Mouse (Mus musculus) limb, embryonic 13.5 days (tissue): ENCODE results near the gene Spocd1. TPM values are rescaled to one million over a fixed set of nuclear protein-coding genes. Genes with fewer than 3 reads are reported as not detected.
"Not testable (repeated sequence)": the region's sequence is repeated elsewhere in the genome, so short reads cannot be mapped to it uniquely, and the experiment has no call there.

Experiments used
- ATAC-seq: fragments of 200-750 bp; cut with Nextera tagmentation; 2 replicates; pipeline ENCODE4 v1.8.0; 2017; ENCODE audit warnings: low read depth, moderate number of reproducible peaks, moderate TSS enrichment; ENCODE audit not compliant: low FRiP score
- H3K27ac ChIP-seq: fragments of 300-500 bp; sonication (generic); 2 replicates; pipeline ENCODE4 v1.5.1; 2015; ENCODE audit warnings: inconsistent platforms, mild to moderate bottlenecking, moderate library complexity
- H3K27me3 ChIP-seq: fragments of 300-500 bp; sonication (generic); 2 replicates; pipeline ENCODE4 v1.6.1; 2015; ENCODE audit warnings: mild to moderate bottlenecking, inconsistent platforms
- H3K36me3 ChIP-seq: fragments of 300-500 bp; sonication (generic); 2 replicates; pipeline ENCODE4 v1.6.1; 2015; ENCODE audit warnings: inconsistent platforms, mild to moderate bottlenecking, moderate library complexity
- H3K4me1 ChIP-seq: fragments of 300-500 bp; sonication (generic); 2 replicates; pipeline ENCODE4 v1.6.1; 2015; ENCODE audit warnings: inconsistent platforms
- H3K4me2 ChIP-seq: fragments of 300-500 bp; sonication (generic); replicated peaks from 2 replicates; pipeline ENCODE4 v1.6.1; 2015; ENCODE audit warnings: inconsistent platforms, mild to moderate bottlenecking, moderate library complexity
- H3K4me3 ChIP-seq: fragments of 300-500 bp; sonication (generic); 2 replicates; pipeline ENCODE4 v1.5.1; 2015; ENCODE audit warnings: moderate library complexity, mild to moderate bottlenecking, inconsistent platforms
- H3K9ac ChIP-seq: fragments of 300-500 bp; sonication (generic); 2 replicates; pipeline ENCODE4 v1.6.1; 2015; ENCODE audit warnings: mild to moderate bottlenecking, inconsistent platforms
- H3K9me3 ChIP-seq: fragments of 300-500 bp; sonication (generic); 2 replicates; pipeline ENCODE4 v1.6.1; 2016; ENCODE audit warnings: inconsistent platforms
- WGBS: fragments of 180-500 bp; shearing (Covaris S2); methylation state at CpG from one replicate; pipeline ENCODE4 v1.1.7; 2015; 5-methylcytosine and 5-hydroxymethylcytosine counted together
- polyA plus RNA-seq: library from polyadenylated mRNA; unstranded; fragments of >200 nt; fragmentation: Nextera tagmentation; extraction: Ambion mirVana; gene quantifications from 2 replicates; pipeline ENCODE4 v1.2.1, GENCODE M21; 2015

The Spocd1 gene
- polyA plus RNA-seq: 0.06 TPM in 2 replicates

DNA sequence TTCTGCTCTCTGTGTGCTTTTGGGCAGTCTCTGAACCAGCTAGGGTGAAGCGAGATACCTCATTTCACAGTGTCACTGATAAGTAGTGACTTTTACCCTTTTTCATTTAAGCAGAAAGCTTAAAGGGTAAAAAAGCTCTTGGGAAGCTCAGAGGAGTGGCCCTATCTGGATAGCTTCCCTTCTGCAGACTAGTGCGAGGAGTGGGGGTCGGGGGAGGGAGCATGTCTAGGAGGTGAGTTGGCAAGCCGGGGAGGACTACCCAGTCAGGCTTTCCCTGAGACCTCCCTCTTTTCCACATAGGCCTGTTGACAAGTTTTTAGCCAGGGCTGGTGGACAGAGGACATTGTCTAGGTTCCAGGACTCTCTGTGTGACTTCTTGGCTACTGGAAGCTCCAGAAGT, at the start of gene Spocd1:
Gene Spocd1 (plus strand): TSS at position 301 of the 400 bp plus-strand sequence.
- H3K9me3 ChIP-seq: 0 out of 2 replicates have a peak, but pooled peaks cover 4% of the 10 kb centered on the region
- peak within 1 kb of the TSS; percentile 53 for H3K4me2 ChIP-seq
- H3K4me3 ChIP-seq: 0 out of 2 replicates have a peak within 1 kb of the TSS, but pooled peaks have one; percentile 19
- no peak within 1 kb of the TSS for H3K27ac ChIP-seq
- H3K4me1 ChIP-seq: peaks cover 10% of the 10 kb centered on the region; the same call in 1 of the 2 replicates
- no peaks in the 10 kb centered on the region for H3K36me3 ChIP-seq
- H3K27me3 ChIP-seq: peaks cover 5% of the 10 kb centered on the region; the same call in 1 of the 2 replicates
- ATAC-seq: no peak
- no peak within 1 kb of the TSS for H3K9ac ChIP-seq
- 41% methylated on average over 4 of the region's 4 CpGs for WGBS

- WGBS: 76% methylated on average over 7 of the region's 7 CpGs
- Histone ChIP-seq H3K36me3 (no peaks in the 10 kb centered on the region), H3K9me3 (no peaks in the 10 kb centered on the region), H3K4me3 (no peak overlapping the region), H3K4me2 (no peak overlapping the region), H3K27me3 (no peaks in the 10 kb centered on the region), H3K9ac (no peak overlapping the region), H3K4me1 (peaks cover 36% of the 10 kb centered on the region), H3K27ac (no peak overlapping the region)
- no peak for ATAC-seq
Observed at GRCm38 (mm10) chr4:129880615-129881014, 48.4 kb upstream of the Spocd1 start.

DNA sequence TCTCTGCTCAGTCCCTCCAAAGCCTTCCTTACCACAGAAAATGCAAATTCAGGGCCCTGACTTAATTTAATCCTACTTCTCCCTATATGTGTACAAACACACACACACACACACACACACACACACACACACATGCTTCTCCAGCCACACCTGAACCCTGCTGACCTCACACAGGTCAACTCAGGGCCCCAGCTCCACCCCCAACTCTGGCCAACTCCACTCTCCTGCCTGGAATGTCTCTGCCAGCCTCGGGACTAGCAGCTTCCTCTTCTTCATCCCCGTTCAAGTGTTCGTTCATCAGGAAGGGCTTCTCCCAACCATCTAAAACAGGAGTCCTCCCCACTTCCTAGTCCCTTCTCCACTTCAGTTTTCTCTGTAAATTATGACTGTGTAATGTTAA, 47.4 kb upstream of the Spocd1 start:
- no peak overlapping the region for H3K4me2 ChIP-seq
- 35% methylated on average over 3 of the region's 3 CpGs for WGBS
- no peak overlapping the region for H3K9ac ChIP-seq
- no peaks in the 10 kb centered on the region for H3K36me3 ChIP-seq
- peaks cover 35% of the 10 kb centered on the region for H3K4me1 ChIP-seq
- H3K27me3 ChIP-seq: no peaks in the 10 kb centered on the region
- ATAC-seq: no peak
- no peak overlapping the region for H3K4me3 ChIP-seq
- no peaks in the 10 kb centered on the region for H3K9me3 ChIP-seq
- 0 out of 2 replicates have a peak overlapping the region, but pooled peaks have one; percentile 61 for H3K27ac ChIP-seq

GRCm38 (mm10) chr4:129882555-129883293, 46.3 kb upstream of the Spocd1 start:
- H3K9me3 ChIP-seq: no peaks in the 10 kb centered on the region
- whole genome bisulfite sequencing: 29% methylated on average over 11 of the region's 11 CpGs
- H3K36me3 ChIP-seq: no peaks in the 10 kb centered on the region
- ATAC-seq: peak; percentile 71; the same call in 1 of the 2 replicates
- H3K4me2 ChIP-seq: peak overlapping the region; percentile 51
- peak overlapping the region; percentile 18 for H3K4me3 ChIP-seq
- no peaks in the 10 kb centered on the region for H3K27me3 ChIP-seq
- peak overlapping the region; percentile 61; the same call in 1 of the 2 replicates for H3K27ac ChIP-seq
- 0 out of 2 replicates have a peak overlapping the region, but pooled peaks have one; percentile 27 for H3K9ac ChIP-seq
- H3K4me1 ChIP-seq: peaks cover 25% of the 10 kb centered on the region

- H3K4me1 ChIP-seq: peaks cover 18% of the 10 kb centered on the region
- no peaks in the 10 kb centered on the region for H3K27me3 ChIP-seq
- no peaks in the 10 kb centered on the region for H3K9me3 ChIP-seq
- no peak overlapping the region for H3K4me2 ChIP-seq
- no peak for ATAC-seq
- no peak overlapping the region for H3K27ac ChIP-seq
- H3K4me3 ChIP-seq: no peak overlapping the region
- H3K36me3 ChIP-seq: no peaks in the 10 kb centered on the region
- H3K9ac ChIP-seq: no peak overlapping the region
- 73% methylated on average over 12 of the region's 12 CpGs for WGBS
Observed at GRCm38 (mm10) chr4:129884041-129884930, 44.8 kb upstream of the Spocd1 start.

- H3K4me1 ChIP-seq: no peaks in the 10 kb centered on the region
Observed at GRCm38 (mm10) chr4:129889661-129890060, 39.4 kb upstream of the Spocd1 start.

GRCm38 (mm10) chr4:129890094-129890493, 39.0 kb upstream of the Spocd1 start:
- Histone ChIP-seq H3K9me3 (no peaks in the 10 kb centered on the region), H3K27me3 (no peaks in the 10 kb centered on the region), H3K36me3 (no peaks in the 10 kb centered on the region), H3K4me3 (no peak overlapping the region), H3K4me2 (no peak overlapping the region), H3K9ac (no peak overlapping the region), H3K27ac (no peak overlapping the region), H3K4me1 (no peaks in the 10 kb centered on the region)
- 86% methylated on average over 7 of the region's 7 CpGs for WGBS
- ATAC-seq: no peak

More at GRCm38 (mm10) chr4:129889661-129890060, 39.4 kb upstream of the Spocd1 start:
- H3K27me3 ChIP-seq: no peaks in the 10 kb centered on the region
- H3K36me3 ChIP-seq: no peaks in the 10 kb centered on the region
- 73% methylated on average over 10 of the region's 10 CpGs for WGBS
- no peak overlapping the region for H3K27ac ChIP-seq
- no peak overlapping the region for H3K9ac ChIP-seq
- H3K9me3 ChIP-seq: no peaks in the 10 kb centered on the region
- no peak overlapping the region for H3K4me3 ChIP-seq
- no peak for ATAC-seq
- H3K4me2 ChIP-seq: no peak overlapping the region

DNA sequence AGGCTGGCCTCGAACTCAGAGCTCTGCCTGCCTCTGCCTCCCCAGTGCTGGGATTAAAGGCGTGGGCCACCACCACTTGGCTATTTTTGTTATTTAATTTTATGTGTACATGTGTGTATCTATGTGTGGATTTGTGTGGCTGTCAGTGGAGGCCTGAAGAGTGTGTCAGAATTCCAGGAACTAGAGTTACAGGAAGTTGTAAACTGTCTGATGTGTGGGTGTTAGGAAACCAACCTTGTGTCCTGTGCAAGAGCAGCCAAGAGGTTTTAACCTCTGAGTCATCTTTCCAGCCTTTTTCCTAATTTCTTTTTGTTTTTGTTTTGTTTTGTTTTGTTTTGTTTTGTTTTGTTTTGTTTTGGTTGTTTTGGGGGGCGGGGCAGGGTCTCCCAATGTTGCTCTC, 34.2 kb upstream of the Spocd1 start:
- H3K9ac ChIP-seq: no peak overlapping the region
- H3K9me3 ChIP-seq: no peaks in the 10 kb centered on the region
- H3K27ac ChIP-seq: no peak overlapping the region
- no peak overlapping the region for H3K4me2 ChIP-seq
- H3K36me3 ChIP-seq: no peaks in the 10 kb centered on the region
- H3K27me3 ChIP-seq: no peaks in the 10 kb centered on the region
- peaks cover 3% of the 10 kb centered on the region; the same call in 1 of the 2 replicates for H3K4me1 ChIP-seq
- H3K4me3 ChIP-seq: no peak overlapping the region
- WGBS: 89% methylated on average over 3 of the region's 3 CpGs
- ATAC-seq: no peak

DNA sequence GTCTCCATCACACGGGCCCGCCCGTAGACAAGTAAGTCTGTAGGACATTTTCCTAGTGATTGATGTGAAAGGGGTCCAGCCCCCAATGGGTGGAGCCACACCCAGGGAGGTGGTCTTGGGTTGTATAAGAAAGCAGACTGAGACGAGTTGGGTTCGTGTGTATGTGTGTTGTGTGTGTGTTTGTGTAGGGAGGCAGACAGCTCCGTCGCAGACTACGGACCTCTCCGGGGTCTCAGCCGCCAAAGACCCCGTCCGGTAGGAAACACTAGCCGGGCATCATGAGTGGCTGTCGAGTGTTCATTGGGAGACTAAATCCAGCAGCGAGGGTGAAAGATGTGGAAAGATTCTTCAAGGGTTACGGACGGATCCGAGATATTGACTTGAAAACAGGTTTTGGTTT, 30.2 kb upstream of the Spocd1 start:
- 97% methylated on average over 18 of the region's 18 CpGs for WGBS
- H3K4me1 ChIP-seq, H3K4me3 ChIP-seq, H3K36me3 ChIP-seq, H3K9me3 ChIP-seq, H3K9ac ChIP-seq, H3K27me3 ChIP-seq, H3K27ac ChIP-seq, ATAC-seq, H3K4me2 ChIP-seq: not testable (repeated sequence)

DNA sequence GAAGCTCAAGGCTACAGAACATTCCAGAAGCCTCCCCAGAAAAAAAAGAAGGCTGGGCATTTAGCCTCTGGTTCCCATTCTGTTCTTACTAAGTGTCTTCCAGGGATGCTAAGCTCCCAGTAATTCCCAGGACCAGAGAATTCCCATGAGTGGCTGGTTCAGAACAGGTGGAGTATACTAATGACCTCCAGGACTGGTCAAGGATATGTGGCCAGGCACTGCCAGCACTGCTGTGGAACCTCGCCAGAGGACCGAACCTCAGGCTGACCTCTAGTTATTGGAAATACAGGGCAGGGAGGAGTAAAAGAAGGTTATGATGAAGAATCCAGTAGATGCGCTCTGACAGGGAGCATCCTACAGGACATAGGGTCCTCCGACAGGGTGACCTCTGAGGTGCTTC, 26.7 kb upstream of the Spocd1 start:
- Histone ChIP-seq H3K9me3 (no peaks in the 10 kb centered on the region), H3K9ac (no peak overlapping the region), H3K4me3 (no peak overlapping the region), H3K4me1 (peaks cover 14% of the 10 kb centered on the region), H3K36me3 (no peaks in the 10 kb centered on the region), H3K27ac (no peak overlapping the region), H3K27me3 (no peaks in the 10 kb centered on the region), H3K4me2 (no peak overlapping the region)
- WGBS: 84% methylated on average over 4 of the region's 4 CpGs
- no peak for ATAC-seq

DNA sequence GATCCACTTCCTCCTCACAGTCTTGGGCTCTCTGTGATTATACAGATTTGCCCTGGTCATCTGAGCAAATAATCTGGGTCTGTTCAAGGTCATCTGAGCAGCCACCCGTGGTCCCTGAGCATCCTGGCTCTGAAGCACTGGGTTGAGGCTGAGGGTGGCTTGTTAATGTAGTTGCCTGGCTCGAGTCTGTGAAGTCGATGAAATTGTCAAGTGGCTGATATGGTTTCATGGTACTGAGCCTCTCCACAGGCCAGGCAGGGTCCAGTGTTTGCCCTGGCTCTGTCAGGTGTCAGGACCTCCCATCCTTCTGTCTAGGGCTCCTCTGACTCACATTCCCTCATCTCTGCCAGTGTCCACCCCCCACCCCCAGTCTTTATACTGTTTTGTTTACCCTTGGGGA, 25.5 kb upstream of the Spocd1 start:
- WGBS: 67% methylated on average over 3 of the region's 3 CpGs
- no peak overlapping the region for H3K4me3 ChIP-seq

GRCm38 (mm10) chr4:129905032-129905431, 24.0 kb upstream of the Spocd1 start:
- Histone ChIP-seq H3K36me3 (no peaks in the 10 kb centered on the region), H3K9me3 (no peaks in the 10 kb centered on the region), H3K27me3 (no peaks in the 10 kb centered on the region), H3K9ac (no peak overlapping the region), H3K27ac (no peak overlapping the region), H3K4me2 (no peak overlapping the region), H3K4me3 (no peak overlapping the region), H3K4me1 (peaks cover 17% of the 10 kb centered on the region)
- 85% methylated on average over 3 of the region's 3 CpGs for WGBS
- no peak for ATAC-seq

More for the DNA sequence above, 25.5 kb upstream of the Spocd1 start:
- H3K9ac ChIP-seq: no peak overlapping the region
- ATAC-seq: no peak
- no peak overlapping the region for H3K27ac ChIP-seq
- H3K4me1 ChIP-seq: peaks cover 11% of the 10 kb centered on the region
- no peak overlapping the region for H3K4me2 ChIP-seq
- H3K36me3 ChIP-seq: no peaks in the 10 kb centered on the region
- H3K9me3 ChIP-seq: no peaks in the 10 kb centered on the region
- H3K27me3 ChIP-seq: no peaks in the 10 kb centered on the region
